Mouse (Mus musculus): ENCODE results near the gene Esyt2.

- TF ChIP-seq POLR2A (IDR thresholded peaks at IDR 0.05; ENCODE audit: extremely low read depth, insufficient read depth, low read length) (no peak), CTCF (IDR thresholded peaks at IDR 0.05; ENCODE audit: extremely low read depth, insufficient read depth, low read length) (no peak)
Observed at GRCm38 (mm10) chr12:116281427-116282281, 658 bp downstream of the Esyt2 start.

Measured in cortical plate, adult 2 months (tissue).